Mouse (Mus musculus) granulocyte monocyte progenitor cell, adult 5-6 weeks (primary cell): ENCODE measurements around the gene Dcaf7. TPM values are rescaled to one million over a fixed set of nuclear protein-coding genes. Genes with fewer than 3 reads are reported as not detected.
"Not testable (repeated sequence)": the region's sequence is repeated elsewhere in the genome, so short reads cannot be mapped to it uniquely, and the experiment has no call there.

Source experiments
- ATAC-seq: replicated peaks from 2 replicates; pipeline ENCODE4 v1.8.0; 2016; ENCODE audit warnings: mild to moderate bottlenecking, moderate TSS enrichment, inconsistent platforms; ENCODE audit not compliant: poor library complexity, severe bottlenecking
- total RNA-seq, 2 experiments: library from RNA; stranded (forward) in 1 of 2; stranded (reverse) in 1 of 2; fragments of 200-712, 200-1000 nt in 1 of 2; fragments of >200 nt in 1 of 2; fragmentation: Nextera tagmentation in 1 of 2; gene quantifications; 2 replicates each; pipeline ENCODE4 v1.2.3; 2014 to 2017

The Dcaf7 gene
- total RNA-seq (2014; fragmentation: Nextera tagmentation) (54.6 and 55.2 TPM in 2 replicates), total RNA-seq (2017) (49.8 and 49.9 TPM in 2 replicates)

DNA sequence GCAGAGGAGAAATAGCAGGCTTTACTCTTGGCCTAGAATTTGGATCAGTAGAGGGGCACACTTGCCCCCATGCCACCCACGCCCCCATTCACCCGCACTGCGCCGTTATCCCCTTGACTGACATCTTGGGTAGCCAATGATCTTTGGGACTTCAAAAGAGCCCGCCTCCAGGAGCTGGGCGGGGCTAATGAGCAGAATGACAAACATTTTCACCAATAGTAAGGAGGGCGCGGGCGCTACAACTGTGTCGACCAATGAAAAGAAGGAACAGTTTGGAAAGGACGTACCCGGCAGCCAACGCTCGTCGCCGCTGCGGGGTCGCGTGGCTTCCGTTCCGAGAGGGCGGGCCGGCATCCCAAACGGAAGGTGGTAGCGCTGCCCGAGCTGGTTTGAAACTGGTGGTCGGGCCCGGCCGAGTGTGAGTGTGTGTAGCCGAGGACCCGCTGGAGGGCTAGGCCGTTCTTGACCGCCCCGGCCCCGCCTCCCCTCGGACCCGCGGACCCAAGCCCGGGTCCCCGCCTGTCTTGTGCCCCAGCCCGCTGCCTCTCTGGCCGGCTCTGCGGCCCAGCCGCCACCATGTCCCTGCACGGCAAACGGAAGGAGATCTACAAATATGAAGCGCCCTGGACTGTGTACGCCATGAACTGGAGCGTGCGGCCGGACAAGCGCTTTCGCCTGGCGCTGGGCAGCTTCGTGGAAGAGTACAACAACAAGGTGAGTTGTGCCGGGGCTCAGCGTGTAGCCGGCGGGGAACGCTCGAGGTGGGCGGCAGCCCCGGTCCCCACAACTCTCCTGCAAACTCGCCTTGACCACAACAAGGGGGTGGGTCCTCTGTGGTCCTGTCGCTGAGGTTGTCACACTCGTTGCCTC lies at the start of gene Dcaf7:
TSS of gene Dcaf7 (plus strand) at position 325 of the 870 bp plus-strand sequence.
- ATAC-seq: peak; percentile 92

DNA sequence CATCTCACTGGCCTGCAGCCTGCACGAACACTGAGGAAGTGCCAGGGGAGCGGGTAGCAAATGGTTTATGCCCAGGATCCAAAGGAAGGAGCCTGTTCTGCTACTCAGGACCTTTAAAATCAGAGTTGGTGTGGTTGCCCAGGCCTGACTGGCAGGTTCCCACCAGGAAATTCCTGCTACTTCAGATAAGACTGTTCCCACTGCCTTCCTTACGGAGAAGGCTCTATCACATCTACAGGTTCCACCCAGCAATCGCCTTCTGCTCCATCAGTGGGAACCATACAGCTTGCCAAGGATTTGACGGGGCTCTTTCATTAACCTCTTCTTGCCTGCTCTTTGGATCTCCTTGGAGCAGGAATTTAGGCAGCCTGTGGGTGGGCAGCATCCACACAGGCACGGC lies 49.2 kb upstream of the Dcaf7 start:
- no peak for ATAC-seq

DNA sequence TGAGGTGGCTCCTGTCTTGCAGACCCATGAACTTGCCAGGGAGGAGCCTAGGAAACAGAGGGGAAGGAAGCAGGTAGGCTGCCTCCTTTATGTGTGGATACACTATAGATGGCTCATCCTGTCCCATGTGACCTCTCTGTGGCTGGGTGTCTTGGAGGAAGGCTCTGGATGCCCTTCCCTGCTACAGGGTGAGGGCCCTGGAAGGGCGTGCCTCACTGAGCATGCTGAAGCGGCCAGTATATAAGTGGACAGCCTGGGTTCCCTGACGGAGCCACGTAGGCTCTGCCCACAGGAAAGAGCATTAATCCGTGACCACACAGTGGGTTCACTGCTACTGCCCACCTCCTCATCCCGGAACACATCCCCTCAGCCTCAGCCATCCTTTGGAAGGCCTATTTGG lies 47.2 kb upstream of the Dcaf7 start:
- no peak for ATAC-seq

DNA sequence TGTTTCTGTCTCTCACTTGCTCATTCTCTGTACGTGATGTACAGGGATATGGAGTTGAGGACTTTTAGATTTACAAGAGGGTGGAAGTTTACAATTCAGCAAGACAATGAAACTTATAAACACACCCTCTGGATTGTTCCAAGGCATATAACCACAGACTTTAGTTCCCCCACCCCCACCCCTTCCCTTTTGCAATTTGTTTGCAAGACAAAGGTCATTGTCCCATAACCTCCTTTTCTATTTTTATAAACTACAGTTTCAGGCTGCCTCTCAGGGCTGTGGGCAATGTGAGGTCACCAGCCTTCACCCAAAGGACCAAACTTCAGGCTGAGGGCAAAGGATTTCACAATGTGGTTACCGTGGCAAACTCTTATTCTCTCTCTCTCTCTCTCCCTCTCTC lies 46.4 kb upstream of the Dcaf7 start:
- ATAC-seq: peak; percentile 90

DNA sequence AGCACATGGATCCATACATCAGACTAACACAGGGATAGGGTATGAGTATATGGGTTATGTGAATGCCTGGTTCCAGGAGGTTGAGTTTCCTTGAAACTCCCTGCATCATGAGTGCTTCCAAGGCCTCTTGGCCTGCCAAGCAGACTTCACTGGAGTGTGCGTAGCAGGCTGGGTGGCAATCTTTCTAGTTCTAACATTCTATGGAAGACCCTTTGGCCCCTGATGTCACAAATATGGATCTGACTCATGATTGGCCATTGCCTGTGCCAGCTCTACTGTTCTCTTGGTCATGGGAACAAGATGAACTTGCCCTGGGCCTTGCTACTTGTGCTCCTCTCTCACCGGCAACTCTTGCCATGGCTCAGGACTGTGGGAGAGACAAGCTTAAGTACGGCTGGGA lies 42.3 kb upstream of the Dcaf7 start, which contains the start of gene Ace3:
TSS of gene Ace3 (plus strand) at position 301 of the 400 bp plus-strand sequence.
- no peak for ATAC-seq

DNA sequence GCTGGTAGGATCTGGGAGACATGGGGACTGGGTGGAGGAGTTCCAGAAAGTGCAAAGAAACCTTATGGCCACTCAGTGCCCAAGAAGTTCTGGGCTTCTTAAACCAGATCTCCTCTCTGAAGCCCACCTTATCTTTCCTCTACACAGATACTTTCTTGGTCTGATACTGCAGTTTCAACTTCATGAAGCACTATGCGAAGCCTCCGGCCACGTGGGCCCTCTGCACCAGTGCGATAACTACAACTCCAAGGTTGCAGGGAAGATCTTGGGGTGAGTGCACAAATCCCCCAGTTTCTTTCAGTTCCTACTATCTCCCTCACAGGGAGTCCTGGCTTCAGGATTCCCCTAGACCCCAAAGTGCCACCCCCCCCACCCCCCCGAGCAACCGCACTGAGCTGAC lies 36.6 kb upstream of the Dcaf7 start:
- no peak for ATAC-seq

DNA sequence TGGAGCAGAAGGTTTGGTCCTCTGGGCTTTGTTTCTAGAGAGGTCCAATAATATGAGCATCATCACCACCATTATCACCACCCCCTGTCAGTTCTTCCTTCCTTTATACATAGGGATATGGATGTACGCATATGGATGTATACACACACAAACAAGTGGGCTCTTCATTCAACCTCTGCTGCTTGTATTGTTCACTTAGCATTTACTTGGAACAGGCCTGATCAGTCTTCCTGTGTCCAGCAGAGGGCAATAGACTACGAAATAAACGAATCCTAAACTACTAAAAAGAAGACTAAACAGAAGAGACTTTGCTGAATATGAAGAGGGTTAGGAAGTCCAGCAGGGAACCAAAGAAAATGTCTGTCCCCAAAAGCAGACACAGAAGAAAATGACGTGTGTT lies 35.0 kb upstream of the Dcaf7 start:
- no peak; the same call in 1 of the 2 replicates for ATAC-seq

DNA sequence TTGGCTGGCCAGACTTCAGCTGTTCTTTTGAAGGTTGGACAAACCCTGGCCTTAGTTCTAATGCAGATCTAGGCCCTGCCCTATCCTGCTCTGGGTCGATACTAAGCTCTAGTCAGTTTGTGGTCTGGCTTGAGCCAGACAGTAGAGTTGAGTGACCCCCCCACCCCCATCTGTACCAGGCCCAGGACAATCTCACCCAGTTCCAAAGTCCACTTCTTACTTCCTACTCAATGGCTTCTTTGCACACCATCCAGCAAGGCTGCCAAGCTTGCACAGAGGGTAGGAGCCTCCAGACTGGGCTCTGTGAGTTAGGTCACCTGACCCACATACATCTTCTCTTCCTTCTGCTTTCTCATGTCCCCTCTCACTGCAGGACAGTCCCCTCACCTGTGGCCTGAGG lies 32.1 kb upstream of the Dcaf7 start:
- ATAC-seq: no peak

DNA sequence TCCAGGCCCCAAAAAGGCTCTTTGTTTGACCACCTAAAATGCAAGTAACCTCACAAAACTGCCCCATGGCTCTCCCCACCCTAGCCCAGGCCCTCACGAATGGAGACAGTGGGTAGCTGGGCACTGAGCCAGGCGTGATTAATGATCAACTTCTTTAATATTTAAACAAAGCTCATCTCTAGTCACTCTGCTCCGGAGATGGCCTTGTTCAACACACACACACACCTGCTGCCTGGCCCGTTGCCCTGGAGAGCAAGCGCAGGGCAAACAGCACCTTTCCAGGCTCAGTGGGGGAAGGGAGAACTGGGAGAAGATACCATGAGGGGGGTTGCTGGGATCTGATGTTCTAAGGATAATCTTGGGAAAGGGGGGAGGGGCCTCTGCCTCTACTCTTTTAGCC lies 30.7 kb upstream of the Dcaf7 start:
- no peak for ATAC-seq

DNA sequence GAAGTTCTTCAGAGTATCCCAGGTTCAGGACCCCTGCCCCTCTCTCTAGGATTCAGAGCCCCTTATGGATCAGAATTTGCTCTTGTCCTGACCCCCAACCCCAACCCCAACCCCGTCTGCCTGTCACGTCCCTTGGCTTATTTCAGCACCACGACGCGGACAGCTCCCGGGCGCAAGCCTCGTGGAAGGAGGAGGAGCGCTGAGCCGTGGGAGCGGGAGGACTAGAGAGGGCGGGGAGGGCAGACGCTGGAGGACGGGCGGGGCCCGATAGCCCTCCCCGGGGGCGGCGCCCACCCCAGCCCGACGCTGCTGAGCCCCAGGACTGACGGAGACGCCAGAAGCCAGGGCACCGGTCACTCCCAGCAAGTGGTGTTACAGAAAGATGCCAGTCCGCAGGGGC lies 28.9 kb upstream of the Dcaf7 start, which contains the start of gene Kcnh6:
TSS of gene Kcnh6 (plus strand) at position 304 of the 400 bp plus-strand sequence.
- peak; percentile 96 for ATAC-seq

DNA sequence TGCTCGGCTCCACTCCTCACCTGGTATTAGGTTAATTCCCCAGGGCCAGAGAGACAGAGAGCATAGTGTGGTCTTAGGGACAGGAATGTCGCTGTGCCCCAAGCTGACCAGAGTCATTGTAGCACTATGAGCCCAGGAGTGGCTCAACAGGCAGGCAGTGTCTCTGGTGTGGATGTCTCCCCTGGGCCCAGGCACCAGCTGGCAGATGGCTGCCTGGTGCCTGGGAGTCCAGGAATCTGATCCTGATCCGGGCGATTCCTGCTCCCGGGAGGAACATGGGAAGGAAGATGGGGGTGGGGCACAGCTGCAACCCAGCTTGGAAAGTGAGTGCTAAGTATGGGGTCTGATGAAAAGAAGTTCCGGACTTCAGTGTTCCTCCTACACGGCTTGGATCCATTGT lies 24.0 kb upstream of the Dcaf7 start:
- ATAC-seq: no peak

DNA sequence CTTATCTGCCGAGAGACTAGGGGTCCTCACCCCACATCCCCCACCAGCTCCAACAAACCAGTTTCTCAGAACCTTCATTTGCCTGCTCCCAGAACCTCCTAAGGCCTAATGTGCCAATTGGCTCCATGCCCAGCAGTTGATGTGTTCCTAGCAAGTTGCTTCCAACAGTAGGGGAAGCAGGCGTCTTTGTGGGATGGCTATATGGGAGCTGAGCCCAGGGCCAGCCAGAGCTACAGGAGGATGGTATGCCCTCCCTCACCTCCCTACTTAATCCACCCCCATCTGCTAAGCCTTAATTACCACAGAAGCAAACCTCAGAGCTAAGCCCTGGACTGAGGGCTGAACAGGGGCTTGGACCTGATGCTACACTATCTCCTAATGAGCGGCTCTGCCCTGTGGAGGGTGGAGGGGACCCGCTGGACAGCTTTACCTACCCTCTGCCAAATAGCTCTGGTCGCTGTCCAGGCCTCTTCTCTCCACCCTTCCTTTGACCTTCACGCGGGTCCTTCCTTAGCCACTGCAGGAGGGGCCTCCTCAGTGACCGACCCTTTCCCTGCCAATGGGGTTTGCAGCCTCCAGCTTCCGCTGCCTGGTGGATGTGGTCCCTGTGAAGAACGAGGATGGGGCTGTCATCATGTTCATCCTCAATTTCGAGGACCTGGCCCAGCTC lies 23.0 kb upstream of the Dcaf7 start:
- ATAC-seq: no peak

DNA sequence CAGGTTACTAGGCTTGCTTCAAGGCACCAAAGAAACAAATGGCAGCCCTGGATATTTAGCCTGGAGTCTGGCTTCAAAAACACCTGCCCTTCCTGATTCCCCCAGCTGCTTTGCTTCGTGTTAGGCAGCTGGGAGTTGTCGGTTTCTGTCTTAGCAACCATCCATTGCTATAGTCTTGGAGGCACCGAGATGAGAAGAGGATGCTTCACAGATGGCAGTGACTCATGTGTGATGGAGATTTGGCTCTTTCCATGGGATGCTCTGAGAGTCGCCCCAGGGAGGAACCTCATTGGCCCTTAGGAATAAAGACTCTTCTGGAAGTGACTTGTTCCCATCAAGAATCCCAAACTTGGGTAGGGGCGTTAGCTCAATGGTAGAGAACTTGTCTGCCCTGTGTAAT lies 20.2 kb upstream of the Dcaf7 start:
- ATAC-seq: no peak

DNA sequence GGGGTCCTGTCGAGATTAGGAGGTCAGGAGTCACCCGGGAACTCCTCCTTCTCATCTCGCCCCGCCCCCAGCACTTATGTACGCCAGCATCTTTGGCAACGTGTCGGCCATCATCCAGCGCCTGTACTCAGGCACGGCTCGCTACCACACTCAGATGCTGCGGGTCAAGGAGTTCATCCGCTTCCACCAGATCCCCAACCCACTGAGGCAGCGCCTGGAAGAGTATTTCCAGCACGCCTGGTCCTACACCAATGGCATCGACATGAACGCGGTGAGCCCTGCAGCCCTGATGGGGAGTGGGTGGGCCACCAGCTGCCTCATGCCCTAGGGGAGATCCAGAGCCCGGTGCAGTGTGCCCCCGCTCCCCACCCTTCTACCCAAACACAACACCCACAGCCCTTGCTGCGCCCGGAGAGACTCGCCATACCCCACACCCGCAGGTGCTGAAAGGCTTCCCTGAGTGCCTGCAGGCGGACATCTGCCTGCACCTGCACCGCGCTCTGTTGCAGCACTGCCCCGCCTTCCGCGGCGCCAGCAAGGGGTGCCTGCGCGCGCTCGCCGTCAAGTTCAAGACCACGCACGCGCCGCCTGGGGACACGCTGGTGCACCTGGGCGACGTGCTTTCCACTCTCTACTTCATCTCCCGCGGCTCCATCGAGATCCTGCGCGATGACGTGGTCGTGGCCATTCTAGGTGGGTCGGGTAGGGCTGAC lies 16.5 kb upstream of the Dcaf7 start:
- peak; percentile 29; the same call in 1 of the 2 replicates for ATAC-seq

DNA sequence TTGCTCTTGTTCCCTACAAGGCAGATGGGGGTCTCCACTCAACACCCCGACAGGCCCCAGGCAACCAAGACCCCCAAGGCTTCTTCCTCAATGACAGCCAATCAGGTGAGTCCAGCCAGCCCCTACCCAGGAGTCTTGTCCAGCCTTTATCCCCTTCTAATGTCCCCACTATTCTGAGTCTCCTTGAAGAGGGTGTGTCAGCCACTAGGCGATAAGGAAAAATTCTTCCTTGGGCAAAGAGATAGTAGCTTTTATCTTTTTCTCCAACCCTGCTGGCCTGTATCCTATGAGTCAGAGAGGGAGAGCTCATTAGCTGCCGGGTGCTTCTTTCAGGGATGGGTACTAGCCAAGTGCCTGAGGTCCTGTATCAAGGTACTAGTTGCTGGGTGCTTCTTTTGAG lies 10.9 kb upstream of the Dcaf7 start:
- no peak for ATAC-seq

DNA sequence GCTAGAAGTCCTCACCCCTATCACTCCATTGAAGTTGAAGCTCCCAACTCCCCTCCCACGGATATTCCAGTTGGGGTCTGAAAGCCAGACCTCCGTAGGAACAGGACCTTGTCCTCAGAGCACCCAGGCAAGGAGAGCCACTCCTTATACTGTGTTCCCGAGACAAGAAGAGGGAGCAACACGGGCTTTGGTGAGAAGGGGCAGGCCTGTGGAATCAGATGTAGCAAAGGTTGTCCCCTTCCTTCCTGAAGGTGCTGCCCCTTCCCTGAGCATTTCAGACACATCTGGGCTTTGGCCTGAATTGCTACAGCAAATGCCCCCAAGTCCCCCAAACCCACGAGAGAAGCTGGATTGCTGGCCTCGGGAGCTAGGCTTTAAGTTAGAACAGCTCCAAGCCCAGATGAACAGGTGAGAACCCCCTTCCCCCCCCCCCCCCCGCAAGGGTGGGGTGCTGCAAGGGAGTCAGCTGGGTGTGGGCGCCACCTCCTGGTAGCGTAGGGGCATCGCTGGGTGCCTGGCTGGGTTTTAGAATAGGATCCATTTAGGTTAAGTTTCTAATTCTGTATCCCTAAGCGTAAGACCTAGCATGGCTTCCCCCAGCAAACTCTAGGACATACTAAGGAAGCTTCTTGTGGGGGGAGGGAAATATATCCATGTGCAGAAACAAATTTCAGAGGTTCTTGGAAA lies 10.1 kb upstream of the Dcaf7 start:
- ATAC-seq: peak; percentile 79

DNA sequence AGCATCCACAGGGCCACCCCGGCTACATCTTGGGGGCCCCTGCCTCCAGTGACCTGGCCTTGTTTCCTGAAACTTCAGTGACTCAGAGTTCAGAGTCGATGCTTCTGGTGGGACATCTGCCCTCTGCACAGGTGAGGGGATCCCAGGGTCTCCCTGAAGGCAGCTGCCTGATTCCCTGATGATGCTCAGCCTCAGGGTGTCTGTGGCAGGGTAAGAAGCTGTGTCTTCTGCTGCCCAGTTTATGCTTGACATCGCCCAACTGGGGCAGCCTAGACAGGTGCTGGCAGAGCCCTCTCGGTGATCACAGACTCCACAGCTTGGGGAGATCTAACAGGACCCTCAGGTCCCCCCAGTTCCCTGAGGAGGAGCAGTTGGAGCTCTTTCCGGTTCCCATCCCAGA lies 9.1 kb upstream of the Dcaf7 start:
- ATAC-seq: peak; percentile 21; the same call in 1 of the 2 replicates

DNA sequence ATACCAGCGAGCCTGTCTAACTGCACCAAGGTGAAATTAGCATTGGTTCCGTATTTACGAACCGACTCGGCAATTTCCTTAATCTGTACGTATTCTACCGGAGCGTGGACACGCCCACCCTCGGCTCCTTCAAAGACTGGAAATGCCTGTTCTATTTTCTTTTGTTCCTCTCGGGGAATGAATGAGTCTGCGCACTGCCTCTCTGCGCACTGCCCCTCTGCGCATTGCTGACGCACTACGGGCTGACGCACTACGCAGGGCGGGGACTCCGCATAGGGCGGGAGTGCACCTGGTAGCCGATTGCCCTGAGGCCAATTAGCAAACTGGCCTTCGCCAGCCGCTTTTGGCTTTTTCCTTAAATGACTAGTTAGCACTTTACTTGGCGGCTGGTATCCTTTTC lies 4.6 kb upstream of the Dcaf7 start:
- not testable (repeated sequence) for ATAC-seq

DNA sequence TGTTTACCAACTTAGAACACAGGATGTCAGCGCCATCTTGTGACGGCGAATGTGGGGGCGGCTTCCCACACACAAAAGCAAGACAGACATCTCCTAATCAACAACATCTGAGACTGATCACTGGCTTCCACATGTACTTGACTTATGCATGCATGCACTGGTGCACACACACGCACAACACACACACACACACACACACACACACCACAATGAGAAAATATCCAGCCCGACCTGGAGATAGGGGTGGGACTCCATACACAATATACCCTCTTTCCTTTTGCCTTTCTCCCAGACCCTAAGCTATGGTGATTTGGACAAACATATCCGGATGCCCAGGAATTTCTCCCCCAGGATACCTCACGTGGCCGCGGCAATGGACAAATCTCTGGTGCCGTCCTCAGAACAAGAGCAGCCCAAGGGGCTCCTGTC lies 3.2 kb upstream of the Dcaf7 start:
- peak; percentile 28; the same call in 1 of the 2 replicates for ATAC-seq

DNA sequence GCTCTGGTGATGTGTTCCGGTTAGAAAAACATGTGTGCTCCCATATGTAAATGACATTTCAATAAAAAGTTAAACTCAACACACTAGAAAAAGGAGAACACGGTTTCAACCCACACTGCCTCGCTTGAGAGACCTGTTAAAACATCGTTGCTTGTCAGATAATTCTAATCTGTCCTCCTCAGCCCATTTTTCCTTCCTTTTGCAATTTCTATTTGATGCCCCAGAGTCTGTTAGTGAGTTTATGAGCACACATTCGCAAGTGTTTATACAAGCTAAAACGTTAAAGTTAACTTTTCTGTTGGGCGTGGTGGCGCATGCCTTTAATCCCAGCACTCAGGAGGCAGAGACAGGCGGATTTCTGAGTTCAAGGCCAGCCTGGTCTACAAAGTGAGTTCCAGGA lies 1.7 kb upstream of the Dcaf7 start:
- no peak for ATAC-seq
